In the genomic region with DNA sequence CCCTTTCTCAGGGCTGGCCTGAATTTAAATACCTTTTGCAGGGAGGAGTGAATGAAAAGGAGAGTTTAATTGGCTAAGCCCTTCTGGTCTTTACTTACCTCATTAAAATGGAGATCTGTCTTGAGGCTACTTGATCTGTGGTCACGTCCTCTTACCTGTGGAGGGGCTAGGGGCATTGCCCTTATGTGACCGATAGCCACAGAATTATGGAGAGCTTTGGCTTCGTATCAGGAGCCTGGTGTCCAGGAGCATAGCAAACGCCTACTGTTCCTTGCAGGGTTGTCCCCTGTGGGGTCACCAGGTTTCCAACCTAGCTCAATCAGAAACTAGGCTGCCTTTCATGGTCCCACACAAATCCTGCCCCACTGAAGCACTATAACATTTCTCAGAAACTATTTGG, we compare ENCODE assay signal across 16 mouse cellular contexts.
"Had no signal": no experiment of that assay in that cellular context is flagged by ENCODE, and none has a peak within 500 bp of the region (broad histone marks: within the 10 kb centered on the region; RNA-seq: fewer than 3 reads in every experiment).

No protein-coding gene starts in this region.

- H3K4me1 ChIP-seq: neural tube, embryonic 13.5 days; neural tube, embryonic 15.5 days; stomach, embryonic 15.5 days had no signal

- H3K4me3 ChIP-seq: neural tube, embryonic 13.5 days; neural tube, embryonic 15.5 days; stomach, embryonic 15.5 days had no signal

- H3K9me3 ChIP-seq: neural tube, embryonic 13.5 days; neural tube, embryonic 15.5 days; stomach, embryonic 15.5 days had no signal

- H3K9ac ChIP-seq: neural tube, embryonic 13.5 days; neural tube, embryonic 15.5 days; stomach, embryonic 15.5 days had no signal

- H3K36me3 ChIP-seq: neural tube, embryonic 13.5 days; neural tube, embryonic 15.5 days; stomach, embryonic 15.5 days had no signal

- H3K4me2 ChIP-seq: neural tube, embryonic 13.5 days; neural tube, embryonic 15.5 days; stomach, embryonic 15.5 days had no signal

- DNase-seq: retina, postnatal 1 day; right cerebral cortex, adult 18-20 months; right cerebral cortex, postnatal 14 days; right cerebral cortex, postnatal 25 days; right cerebral cortex, postnatal 4 days; spleen, adult 18-20 months; thymus, adult 18-20 months; thymus, adult 2 months; thymus, postnatal 14 days; thymus, postnatal 25 days; thymus, postnatal 36 days; thymus, postnatal 4 days had no signal

- H3K27ac ChIP-seq: neural tube, embryonic 13.5 days; neural tube, embryonic 15.5 days; stomach, embryonic 15.5 days; stomach, postnatal 0 days had no signal

- H3K27me3 ChIP-seq: neural tube, embryonic 13.5 days; neural tube, embryonic 15.5 days; stomach, embryonic 15.5 days had no signal
